In genomic region chr14:34403424-34403823, GRCm38 (mm10) we compare ENCODE assay signal across 23 mouse cellular contexts. TPM values are rescaled to one million over a fixed set of nuclear protein-coding genes. Genes with fewer than 3 reads are reported as not detected.
"Had no signal": no experiment of that assay in that cellular context is flagged by ENCODE, and none has a peak within 500 bp of the region (broad histone marks: within the 10 kb centered on the region; RNA-seq: fewer than 3 reads in every experiment).

No protein-coding gene starts in this region.

- DNase-seq: lung, postnatal 4 days; midbrain, embryonic 14.5 days; retina, postnatal 1 day; right cerebral cortex, adult 18-20 months; right cerebral cortex, postnatal 25 days; right cerebral cortex, postnatal 4 days; spleen, adult 18-20 months; thymus, adult 18-20 months; thymus, postnatal 14 days; thymus, postnatal 36 days had no signal

- H3K4me2 ChIP-seq: lung, embryonic 14.5 days; midbrain, embryonic 12.5 days; neural tube, embryonic 13.5 days; neural tube, embryonic 15.5 days had no signal

- H3K4me3 ChIP-seq: midbrain, embryonic 10.5 days; midbrain, embryonic 12.5 days; myocyte; neural tube, embryonic 13.5 days; neural tube, embryonic 15.5 days had no signal

- H3K27me3 ChIP-seq: midbrain, embryonic 12.5 days; neural tube, embryonic 13.5 days; neural tube, embryonic 15.5 days had no signal

- H3K9ac ChIP-seq: lung, embryonic 14.5 days; midbrain, embryonic 12.5 days; neural tube, embryonic 13.5 days; neural tube, embryonic 15.5 days had no signal

- ATAC-seq: midbrain, embryonic 16.5 days had no signal

- H3K27ac ChIP-seq: midbrain, embryonic 10.5 days; midbrain, embryonic 12.5 days; neural tube, embryonic 13.5 days; neural tube, embryonic 15.5 days had no signal

- H3K9me3 ChIP-seq: midbrain, embryonic 12.5 days; neural tube, embryonic 13.5 days; neural tube, embryonic 15.5 days had no signal

- H3K4me1 ChIP-seq: midbrain, embryonic 10.5 days; midbrain, embryonic 12.5 days; neural tube, embryonic 13.5 days; neural tube, embryonic 15.5 days had no signal

RNA-seq across cellular contexts. Expression of gene Mmrn2, which starts 28.2 kb away (rescaled TPM):
- total RNA-seq: megakaryocyte, adult 5-6 weeks; megakaryocyte-erythroid progenitor cell, adult 5-6 weeks had no signal

RNA-seq across cellular contexts. Expression of gene Sncg, which starts 28.8 kb away (rescaled TPM):
- total RNA-seq: megakaryocyte, adult 5-6 weeks; megakaryocyte-erythroid progenitor cell, adult 5-6 weeks had no signal

RNA-seq across cellular contexts. Expression of gene Fam25c, which starts 48.2 kb away (rescaled TPM):
- total RNA-seq: megakaryocyte, adult 5-6 weeks; megakaryocyte-erythroid progenitor cell, adult 5-6 weeks had no signal
- polyA plus RNA-seq: lung, embryonic 14.5 days; lung, embryonic 16.5 days; midbrain, embryonic 10.5 days; midbrain, embryonic 12.5 days; midbrain, embryonic 14.5 days; midbrain, embryonic 16.5 days; myocyte; neural tube, embryonic 11.5 days; neural tube, embryonic 13.5 days; neural tube, embryonic 15.5 days; small intestine, adult 2 months; stomach, embryonic 14.5 days had no signal
